8 mouse cellular contexts compared by ENCODE assay signal in the genomic region with DNA sequence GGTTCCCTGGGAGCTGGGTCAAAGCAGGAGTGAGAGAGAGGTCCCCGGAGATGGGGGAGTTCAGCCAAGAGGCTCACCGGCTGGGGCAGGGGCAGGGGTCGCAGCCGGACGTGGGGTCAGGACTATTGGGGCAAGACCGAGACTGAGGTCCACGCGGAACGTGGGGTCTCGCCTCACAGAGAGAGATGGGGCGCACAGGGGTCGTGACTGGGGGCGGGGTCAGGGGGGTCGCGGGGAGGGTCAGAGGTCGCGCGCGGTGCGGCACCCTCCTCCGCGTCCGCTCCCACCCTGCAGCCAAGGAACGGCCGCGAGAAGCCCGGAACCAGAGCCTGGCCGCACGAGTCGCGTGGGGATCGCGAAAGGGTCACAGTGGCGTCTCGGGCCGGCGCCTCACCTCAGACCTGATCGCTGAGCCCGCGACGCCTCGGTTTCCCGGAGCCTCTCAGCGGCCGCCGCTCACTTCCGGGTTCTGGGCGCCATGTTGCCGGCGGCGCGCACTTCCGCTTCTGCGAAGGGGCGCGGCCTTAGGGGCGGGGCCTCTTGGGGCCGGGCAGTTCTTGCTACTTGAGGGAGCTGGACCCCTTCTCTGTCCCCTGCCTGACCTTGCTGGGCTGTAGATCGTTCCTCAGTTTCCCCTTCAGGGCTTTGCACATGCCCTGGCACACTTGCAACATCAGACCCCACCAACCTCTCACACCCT. TPM values are rescaled to one million over a fixed set of nuclear protein-coding genes. Genes with fewer than 3 reads are reported as not detected.
DNase-seq lines count a peak whose midpoint lies in the region; ATAC-seq and TF ChIP-seq lines count a peak whose summit lies in the region.

No protein-coding gene starts in this region.

- H3K9me3 ChIP-seq in E14TG2a.4 (ENCODE audit: low read length): no peaks in the 10 kb centered on the region
- no peaks in the 10 kb centered on the region for H3K9me3 ChIP-seq in forebrain, embryonic 11.5 days (ENCODE audit: control insufficient read depth, low read length)
- H3K9me3 ChIP-seq in heart, embryonic 16.5 days (replicated peaks; ENCODE audit: control insufficient read depth, low read length): no peaks in the 10 kb centered on the region
- H3K9me3 ChIP-seq in neural tube, embryonic 14.5 days (ENCODE audit: control insufficient read depth, low read length): no peaks in the 10 kb centered on the region

- H3K4me2 ChIP-seq in forebrain, embryonic 11.5 days (ENCODE audit: low read depth, low read length, severe bottlenecking): peak overlapping the region; percentile 96
- H3K4me2 ChIP-seq in heart, embryonic 16.5 days (ENCODE audit: low read depth, low read length): peak overlapping the region; percentile 90
- peak overlapping the region; percentile 88 for H3K4me2 ChIP-seq in neural tube, embryonic 14.5 days (ENCODE audit: low read depth, low read length)

- 1% methylated on average over 49 of the region's 59 CpGs for WGBS in forebrain, embryonic 11.5 days
- under 1% methylated on average over 59 of the region's 59 CpGs for WGBS in heart, embryonic 16.5 days
- under 1% methylated on average over 53 of the region's 59 CpGs for WGBS in neural tube, embryonic 14.5 days

- H3K27ac ChIP-seq in forebrain, embryonic 11.5 days (ENCODE audit: low read depth, low read length): peak overlapping the region; percentile 25; the same call in 1 of the 2 replicates
- peak overlapping the region; percentile 69 for H3K27ac ChIP-seq in heart, embryonic 16.5 days (ENCODE audit: low read length)
- H3K27ac ChIP-seq in neural tube, embryonic 14.5 days (ENCODE audit: low read depth, low read length): peak overlapping the region; percentile 62
- peak overlapping the region; percentile 95 for H3K27ac ChIP-seq in testis, adult 2 months (ENCODE audit: control insufficient read depth, insufficient read depth, low read depth, low read length)

- H3K9ac ChIP-seq in forebrain, embryonic 11.5 days (ENCODE audit: low read length): peak overlapping the region; percentile 88
- peak overlapping the region; percentile 94 for H3K9ac ChIP-seq in heart, embryonic 16.5 days (ENCODE audit: low read length)
- peak overlapping the region; percentile 82 for H3K9ac ChIP-seq in neural tube, embryonic 14.5 days (replicated peaks; ENCODE audit: low read depth, low read length)

- peaks cover 78% of the 10 kb centered on the region for H3K4me1 ChIP-seq in E14TG2a.4 (replicated peaks; ENCODE audit: low read depth, low read length)
- peaks cover 10% of the 10 kb centered on the region for H3K4me1 ChIP-seq in forebrain, embryonic 11.5 days (replicated peaks; ENCODE audit: control insufficient read depth, insufficient read depth, low read length)
- H3K4me1 ChIP-seq in heart, embryonic 16.5 days (ENCODE audit: control insufficient read depth, insufficient read depth, low read length): peaks cover 21% of the 10 kb centered on the region
- H3K4me1 ChIP-seq in neural tube, embryonic 14.5 days (ENCODE audit: control insufficient read depth, insufficient read depth, low read length): peaks cover 8% of the 10 kb centered on the region
- H3K4me1 ChIP-seq in testis, adult 2 months (ENCODE audit: control insufficient read depth, insufficient read depth, low read length): peaks cover 28% of the 10 kb centered on the region

- no peaks in the 10 kb centered on the region for H3K27me3 ChIP-seq in E14TG2a.4 (ENCODE audit: insufficient read depth, low read length)
- no peaks in the 10 kb centered on the region for H3K27me3 ChIP-seq in forebrain, embryonic 11.5 days (ENCODE audit: control insufficient read depth, insufficient read depth, low read length)
- H3K27me3 ChIP-seq in heart, embryonic 16.5 days (ENCODE audit: control insufficient read depth, insufficient read depth, low read length): no peaks in the 10 kb centered on the region
- no peaks in the 10 kb centered on the region for H3K27me3 ChIP-seq in neural tube, embryonic 14.5 days (ENCODE audit: control insufficient read depth, insufficient read depth, low read length)
- no peaks in the 10 kb centered on the region for H3K27me3 ChIP-seq in testis, adult 2 months (ENCODE audit: control insufficient read depth, insufficient read depth, low read length)

- peak; percentile 78; the same call in 1 of the 2 replicates for TF ChIP-seq POLR2A in testis, adult 2 months (IDR thresholded peaks at IDR 0.05; ENCODE audit: control insufficient read depth, low read depth, low read length)

- peak; percentile 73 for DNase-seq in c-Kit-positive CD71-negative TER-119-negative erythroid progenitor cells, embryonic 14.5 days (ENCODE audit: low read depth)
- peak; percentile 93 for DNase-seq in forebrain, embryonic 11.5 days (ENCODE audit: low spot score)
- peak; percentile 89 to 95 for DNase-seq in kidney, postnatal 36 days
- DNase-seq in lung, adult 18-20 months: peak; percentile 87 to 91

- peak overlapping the region; percentile 89 for H3K4me3 ChIP-seq in E14TG2a.4 (replicated peaks; ENCODE audit: low read length)
- H3K4me3 ChIP-seq in forebrain, embryonic 11.5 days (ENCODE audit: low read depth, low read length): peak overlapping the region; percentile 94
- H3K4me3 ChIP-seq in heart, embryonic 16.5 days (ENCODE audit: low read length): peak overlapping the region; percentile 93
- peak overlapping the region; percentile 81 for H3K4me3 ChIP-seq in neural tube, embryonic 14.5 days (ENCODE audit: low read depth, low read length)
- H3K4me3 ChIP-seq in testis, adult 2 months (ENCODE audit: control insufficient read depth, low read depth, low read length): peak overlapping the region; percentile 99

- peak; percentile 91 for ATAC-seq in forebrain, embryonic 11.5 days (replicated peaks; ENCODE audit: low FRiP score)
- peak; percentile 89 for ATAC-seq in heart, embryonic 16.5 days (replicated peaks; ENCODE audit: extremely low read depth, insufficient read depth, low FRiP score)
- ATAC-seq in neural tube, embryonic 14.5 days (ENCODE audit: low read depth): peak; percentile 85

- TF ChIP-seq CTCF in E14TG2a.4 (conservative IDR thresholded peaks at IDR 0.05; ENCODE audit: low read length): no peak
- no peak for TF ChIP-seq CTCF in testis, adult 2 months (IDR thresholded peaks at IDR 0.05; ENCODE audit: control insufficient read depth, insufficient read depth, insufficient replicate concordance, low read depth, low read length)

- H3K36me3 ChIP-seq in E14TG2a.4 (ENCODE audit: insufficient read depth, low read length): peaks cover 17% of the 10 kb centered on the region
- H3K36me3 ChIP-seq in forebrain, embryonic 11.5 days (ENCODE audit: control insufficient read depth, insufficient read depth, low read length): no peaks in the 10 kb centered on the region
- no peaks in the 10 kb centered on the region for H3K36me3 ChIP-seq in heart, embryonic 16.5 days (ENCODE audit: control insufficient read depth, insufficient read depth)
- no peaks in the 10 kb centered on the region for H3K36me3 ChIP-seq in neural tube, embryonic 14.5 days (ENCODE audit: control insufficient read depth, insufficient read depth, low read length)
- no peaks in the 10 kb centered on the region for H3K36me3 ChIP-seq in testis, adult 2 months (ENCODE audit: control insufficient read depth, insufficient read depth, low read length)

RNA-seq across cellular contexts. Expression of gene Sbno2, which starts 3.0 kb away (rescaled TPM):
- polyA plus RNA-seq in forebrain, embryonic 11.5 days (2014; fragmentation: Nextera tagmentation; extraction: Ambion mirVana): 12.5 and 13.6 TPM in 2 replicates
- 11.7 and 13.5 TPM in 2 replicates for polyA plus RNA-seq in heart, embryonic 16.5 days (2015; fragmentation: Nextera tagmentation; extraction: Ambion mirVana)
- polyA plus RNA-seq in neural tube, embryonic 14.5 days (2014; fragmentation: Nextera tagmentation; extraction: Ambion mirVana): 12.9 and 13.3 TPM in 2 replicates
- polyA plus RNA-seq in testis, adult 2 months (2012; rRNA removed): 13.9 and 14.0 TPM in 2 replicates

RNA-seq across cellular contexts. Expression of gene Stk11, which starts 13.2 kb away (rescaled TPM):
- 26.5 and 31.6 TPM in 2 replicates for polyA plus RNA-seq in forebrain, embryonic 11.5 days (2014; fragmentation: Nextera tagmentation; extraction: Ambion mirVana)
- polyA plus RNA-seq in heart, embryonic 16.5 days (2015; fragmentation: Nextera tagmentation; extraction: Ambion mirVana): 13.8 and 15.3 TPM in 2 replicates
- 21.3 and 26.0 TPM in 2 replicates for polyA plus RNA-seq in neural tube, embryonic 14.5 days (2014; fragmentation: Nextera tagmentation; extraction: Ambion mirVana)
- polyA plus RNA-seq in testis, adult 2 months (2012; rRNA removed): 215 and 222 TPM in 2 replicates

RNA-seq across cellular contexts. Expression of gene Atp5d, which starts 36.1 kb away (rescaled TPM):
- polyA plus RNA-seq in forebrain, embryonic 11.5 days (2014; fragmentation: Nextera tagmentation; extraction: Ambion mirVana): 401 and 414 TPM in 2 replicates
- polyA plus RNA-seq in heart, embryonic 16.5 days (2015; fragmentation: Nextera tagmentation; extraction: Ambion mirVana): 1,107 and 1,132 TPM in 2 replicates
- 472 and 519 TPM in 2 replicates for polyA plus RNA-seq in neural tube, embryonic 14.5 days (2014; fragmentation: Nextera tagmentation; extraction: Ambion mirVana)
- polyA plus RNA-seq in testis, adult 2 months (2012; rRNA removed): 241 and 347 TPM in 2 replicates

RNA-seq across cellular contexts. Expression of gene Cbarp, which starts 38.3 kb away (rescaled TPM):
- 10.4 and 15.0 TPM in 2 replicates for polyA plus RNA-seq in forebrain, embryonic 11.5 days (2014; fragmentation: Nextera tagmentation; extraction: Ambion mirVana)
- 2.5 TPM in 2 replicates for polyA plus RNA-seq in heart, embryonic 16.5 days (2015; fragmentation: Nextera tagmentation; extraction: Ambion mirVana)
- polyA plus RNA-seq in neural tube, embryonic 14.5 days (2014; fragmentation: Nextera tagmentation; extraction: Ambion mirVana): 82.2 and 101 TPM in 2 replicates
- 3.8 and 5.1 TPM in 2 replicates for polyA plus RNA-seq in testis, adult 2 months (2012; rRNA removed)

RNA-seq across cellular contexts. Expression of gene Midn, which starts 45.7 kb away (rescaled TPM):
- 58.3 and 66.4 TPM in 2 replicates for polyA plus RNA-seq in forebrain, embryonic 11.5 days (2014; fragmentation: Nextera tagmentation; extraction: Ambion mirVana)
- 10.3 and 13.0 TPM in 2 replicates for polyA plus RNA-seq in heart, embryonic 16.5 days (2015; fragmentation: Nextera tagmentation; extraction: Ambion mirVana)
- polyA plus RNA-seq in neural tube, embryonic 14.5 days (2014; fragmentation: Nextera tagmentation; extraction: Ambion mirVana): 38.8 and 39.8 TPM in 2 replicates
- polyA plus RNA-seq in testis, adult 2 months (2012; rRNA removed): 70.1 and 79.2 TPM in 2 replicates

Comparison
In these comparisons a context has a peak if more than half of its experiments do, and no peak if none do; other contexts are left out.
1. Peak in every context shown above with its lines: DNase-seq, ATAC-seq, H3K4me3 ChIP-seq and H3K27ac ChIP-seq.
2. H3K27ac ChIP-seq: peak in every context shown above with its lines; median percentile 95 in testis, adult 2 months; 69 in heart, embryonic 16.5 days; 62 in neural tube, embryonic 14.5 days; 25 in forebrain, embryonic 11.5 days.